Mouse (Mus musculus) lung, embryonic 15.5 days (tissue): ENCODE measurements at regions not wholly inside any gene's neighbourhood (a gene's known extent, or its start where the extent isn't known, plus 50 kb on each side); places are given as distances from the start of the nearest gene placed in this dataset.

ENCODE experiments used
- ATAC-seq: fragments of 200-750 bp; cut with Nextera tagmentation; 2 replicates; pipeline ENCODE4 v1.8.0; 2017; ENCODE audit warnings: moderate number of reproducible peaks, borderline replicate concordance; ENCODE audit not compliant: low FRiP score, low TSS enrichment; ENCODE audit errors: extremely low read depth
- H3K27ac ChIP-seq: fragments of 300-500 bp; sonication (generic); 2 replicates; pipeline ENCODE4 v1.5.1; 2015; ENCODE audit warnings: moderate library complexity, mild to moderate bottlenecking, inconsistent platforms
- H3K27me3 ChIP-seq: fragments of 300-500 bp; sonication (generic); 2 replicates; pipeline ENCODE4 v1.6.1; 2015; ENCODE audit warnings: inconsistent platforms
- H3K36me3 ChIP-seq: fragments of 300-500 bp; sonication (generic); 2 replicates; pipeline ENCODE4 v1.6.1; 2015; ENCODE audit warnings: inconsistent platforms
- H3K4me1 ChIP-seq: fragments of 300-500 bp; sonication (generic); 2 replicates; pipeline ENCODE4 v1.6.1; 2015; ENCODE audit warnings: inconsistent platforms
- H3K4me2 ChIP-seq: fragments of 300-500 bp; sonication (generic); 2 replicates; pipeline ENCODE4 v1.6.1; 2015; ENCODE audit warnings: inconsistent platforms, mild to moderate bottlenecking, moderate library complexity
- H3K4me3 ChIP-seq: fragments of 300-500 bp; sonication (generic); 2 replicates; pipeline ENCODE4 v1.5.1; 2015; ENCODE audit warnings: mild to moderate bottlenecking, inconsistent platforms
- H3K9ac ChIP-seq: fragments of 300-500 bp; sonication (generic); 2 replicates; pipeline ENCODE4 v1.6.1; 2015; ENCODE audit warnings: inconsistent platforms
- H3K9me3 ChIP-seq: fragments of 300-500 bp; sonication (generic); 2 replicates; pipeline ENCODE4 v1.6.1; 2016; ENCODE audit warnings: inconsistent platforms
- WGBS: fragments of 180-500 bp; shearing (Covaris S2); methylation state at CpG from one replicate; pipeline ENCODE4 v1.1.7; 2015; 5-methylcytosine and 5-hydroxymethylcytosine counted together

DNA sequence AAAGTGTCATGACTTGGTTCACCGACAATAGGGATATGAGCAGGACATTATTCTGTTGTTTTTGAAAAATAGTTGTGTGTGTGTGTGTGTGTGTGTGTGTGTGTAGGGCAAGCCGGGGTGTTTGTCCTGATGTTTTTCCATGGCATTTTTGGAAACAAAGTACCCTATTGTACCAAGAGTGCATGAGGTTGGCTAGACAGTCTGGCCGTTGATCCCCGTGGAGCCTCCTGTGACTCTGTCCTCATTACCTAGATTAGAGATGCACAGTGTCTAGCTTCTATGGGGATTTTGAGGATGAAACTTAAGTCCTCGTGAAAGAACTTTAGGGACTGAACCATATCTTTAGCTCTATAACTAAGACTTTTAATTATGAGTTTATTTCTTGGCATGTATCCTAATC is 741.9 kb upstream of the Adgrl4 start:
- ATAC-seq, result no peak
- 71% methylated on average over 5 of the region's 5 CpGs for WGBS
- Histone ChIP-seq H3K27me3 (no peaks in the 10 kb centered on the region), H3K9ac (no peak overlapping the region), H3K4me1 (peaks cover 7% of the 10 kb centered on the region; the same call in 1 of the 2 replicates), H3K4me2 (no peak overlapping the region), H3K9me3 (no peaks in the 10 kb centered on the region), H3K4me3 (no peak overlapping the region), H3K27ac (no peak overlapping the region), H3K36me3 (no peaks in the 10 kb centered on the region)

DNA sequence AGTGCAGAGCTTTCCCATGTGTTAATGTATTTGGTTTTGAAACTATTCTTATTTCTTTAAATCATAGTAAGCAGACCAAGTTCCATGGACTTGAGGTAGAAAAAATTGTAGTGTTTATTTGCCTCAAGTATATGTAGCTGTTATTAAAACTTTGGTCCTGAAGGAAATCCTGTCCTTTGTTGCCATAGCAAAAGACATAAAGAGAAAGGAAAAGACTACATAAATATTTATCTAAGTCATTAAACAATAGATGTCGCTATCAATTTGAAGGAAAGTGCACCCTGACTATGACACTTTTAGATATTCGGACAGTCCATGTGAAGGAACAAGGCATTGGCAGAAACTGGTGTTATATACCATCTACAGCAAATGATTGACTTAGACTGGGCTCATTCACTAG is 737.7 kb upstream of the Adgrl4 start:
- no peak for ATAC-seq
- Histone ChIP-seq H3K9ac (no peak overlapping the region), H3K9me3 (no peaks in the 10 kb centered on the region), H3K27me3 (no peaks in the 10 kb centered on the region), H3K36me3 (no peaks in the 10 kb centered on the region), H3K4me3 (no peak overlapping the region), H3K4me2 (no peak overlapping the region), H3K4me1 (peaks cover 7% of the 10 kb centered on the region; the same call in 1 of the 2 replicates), H3K27ac (no peak overlapping the region)
- WGBS, result 35% methylated on average over 2 of the region's 2 CpGs
